Mouse (Mus musculus): Measurements from ENCODE around the gene Ssbp4. TPM values are rescaled to one million over a fixed set of nuclear protein-coding genes. Genes with fewer than 3 reads are reported as not detected.

Ssbp4 gene
- total and polyA plus RNA-seq, 2 experiments from 2014 or later = 57.3 to 107 TPM

- H3K9me3 ChIP-seq (replicated peaks; ENCODE audit: control insufficient read depth, low read length) = no peaks in the 10 kb centered on the region
- peaks cover 35% of the 10 kb centered on the region for H3K4me1 ChIP-seq (ENCODE audit: control insufficient read depth, insufficient read depth)
- DNase-seq (ENCODE audit: low spot score) (no peak), ATAC-seq (ENCODE audit: insufficient read depth, low read depth) (no peak)
- H3K9ac ChIP-seq (replicated peaks; ENCODE audit: low read depth, low read length) = no peak overlapping the region
- H3K4me3 ChIP-seq (ENCODE audit: low read depth, low read length) = no peak overlapping the region
- no peaks in the 10 kb centered on the region for H3K27me3 ChIP-seq (ENCODE audit: control insufficient read depth, insufficient read depth, low read length)
- TF ChIP-seq CTCF (IDR thresholded peaks at IDR 0.05; ENCODE audit: low read depth) (no peak), EP300 (IDR thresholded peaks at IDR 0.05; ENCODE audit: low read depth) (no peak)
- no peaks in the 10 kb centered on the region for H3K36me3 ChIP-seq (replicated peaks; ENCODE audit: control insufficient read depth, insufficient read depth, low read length)
- no peak overlapping the region for H3K4me2 ChIP-seq (ENCODE audit: low read depth, low read length)
- no peak overlapping the region for H3K27ac ChIP-seq (ENCODE audit: low read depth)
- WGBS = 70% methylated on average over 3 of the region's 3 CpGs
Measured at GRCm38 (mm10) chr8:70643019-70643418, 34.3 kb upstream of the Ssbp4 start.

- DNase-seq (ENCODE audit: low spot score) (no peak), ATAC-seq (ENCODE audit: insufficient read depth, low read depth) (no peak)
- TF ChIP-seq EP300 (IDR thresholded peaks at IDR 0.05; ENCODE audit: low read depth) = no peak
- no peak for TF ChIP-seq CTCF (IDR thresholded peaks at IDR 0.05; ENCODE audit: low read depth)
- Histone ChIP-seq H3K27ac (ENCODE audit: low read depth) (peak overlapping the region; percentile 30; the same call in 1 of the 2 replicates), H3K4me1 (ENCODE audit: control insufficient read depth, insufficient read depth) (peaks cover 20% of the 10 kb centered on the region), H3K4me3 (ENCODE audit: low read depth, low read length) (no peak overlapping the region), H3K36me3 (replicated peaks; ENCODE audit: control insufficient read depth, insufficient read depth, low read length) (no peaks in the 10 kb centered on the region), H3K9me3 (replicated peaks; ENCODE audit: control insufficient read depth, low read length) (no peaks in the 10 kb centered on the region), H3K4me2 (ENCODE audit: low read depth, low read length) (no peak overlapping the region), H3K27me3 (ENCODE audit: control insufficient read depth, insufficient read depth, low read length) (no peaks in the 10 kb centered on the region), H3K9ac (replicated peaks; ENCODE audit: low read depth, low read length) (no peak overlapping the region)
- 40% methylated on average over 9 of the region's 9 CpGs for WGBS
Measured at GRCm38 (mm10) chr8:70638752-70639151, 30.1 kb upstream of the Ssbp4 start.

- ATAC-seq (ENCODE audit: insufficient read depth, low read depth) (no peak), DNase-seq (ENCODE audit: low spot score) (no peak)
- no peaks in the 10 kb centered on the region for H3K27me3 ChIP-seq (ENCODE audit: control insufficient read depth, insufficient read depth, low read length)
- no peak overlapping the region for H3K4me2 ChIP-seq (ENCODE audit: low read depth, low read length)
- no peak overlapping the region for H3K27ac ChIP-seq (ENCODE audit: low read depth)
- no peak for TF ChIP-seq CTCF (IDR thresholded peaks at IDR 0.05; ENCODE audit: low read depth)
- no peak for TF ChIP-seq EP300 (IDR thresholded peaks at IDR 0.05; ENCODE audit: low read depth)
- H3K9ac ChIP-seq (replicated peaks; ENCODE audit: low read depth, low read length) = no peak overlapping the region
- no peaks in the 10 kb centered on the region for H3K36me3 ChIP-seq (replicated peaks; ENCODE audit: control insufficient read depth, insufficient read depth, low read length)
- H3K4me3 ChIP-seq (ENCODE audit: low read depth, low read length) = no peak overlapping the region
- 75% methylated on average over 8 of the region's 8 CpGs for WGBS
- no peaks in the 10 kb centered on the region for H3K9me3 ChIP-seq (replicated peaks; ENCODE audit: control insufficient read depth, low read length)
- H3K4me1 ChIP-seq (ENCODE audit: control insufficient read depth, insufficient read depth) = peaks cover 30% of the 10 kb centered on the region
Measured at GRCm38 (mm10) chr8:70636838-70637237, 28.2 kb upstream of the Ssbp4 start.

GRCm38 (mm10) chr8:70635527-70635926 is 26.9 kb upstream of the Ssbp4 start:
- H3K4me3 ChIP-seq (ENCODE audit: low read depth, low read length) = no peak overlapping the region
- H3K27ac ChIP-seq (ENCODE audit: low read depth) = no peak overlapping the region
- 77% methylated on average over 6 of the region's 6 CpGs for WGBS
- no peak overlapping the region for H3K4me2 ChIP-seq (ENCODE audit: low read depth, low read length)
- peaks cover 39% of the 10 kb centered on the region for H3K4me1 ChIP-seq (ENCODE audit: control insufficient read depth, insufficient read depth)
- no peak for TF ChIP-seq CTCF (IDR thresholded peaks at IDR 0.05; ENCODE audit: low read depth)
- no peak for TF ChIP-seq EP300 (IDR thresholded peaks at IDR 0.05; ENCODE audit: low read depth)
- DNase-seq (ENCODE audit: low spot score) = no peak
- no peak for ATAC-seq (ENCODE audit: insufficient read depth, low read depth)
- H3K27me3 ChIP-seq (ENCODE audit: control insufficient read depth, insufficient read depth, low read length) = no peaks in the 10 kb centered on the region
- H3K9me3 ChIP-seq (replicated peaks; ENCODE audit: control insufficient read depth, low read length) = no peaks in the 10 kb centered on the region
- no peak overlapping the region for H3K9ac ChIP-seq (replicated peaks; ENCODE audit: low read depth, low read length)
- H3K36me3 ChIP-seq (replicated peaks; ENCODE audit: control insufficient read depth, insufficient read depth, low read length) = no peaks in the 10 kb centered on the region

GRCm38 (mm10) chr8:70634066-70634465 is 25.4 kb upstream of the Ssbp4 start:
- H3K27ac ChIP-seq (ENCODE audit: low read depth) = peak overlapping the region; percentile 75
- no peaks in the 10 kb centered on the region for H3K9me3 ChIP-seq (replicated peaks; ENCODE audit: control insufficient read depth, low read length)
- H3K4me2 ChIP-seq (ENCODE audit: low read depth, low read length) = no peak overlapping the region
- TF ChIP-seq EP300 (IDR thresholded peaks at IDR 0.05; ENCODE audit: low read depth) (peak; percentile 89; the same call in 1 of the 2 replicates), CTCF (IDR thresholded peaks at IDR 0.05; ENCODE audit: low read depth) (no peak)
- H3K9ac ChIP-seq (replicated peaks; ENCODE audit: low read depth, low read length) = 0 out of 2 replicates have a peak overlapping the region, but pooled peaks have one; percentile 30
- no peaks in the 10 kb centered on the region for H3K36me3 ChIP-seq (replicated peaks; ENCODE audit: control insufficient read depth, insufficient read depth, low read length)
- no peaks in the 10 kb centered on the region for H3K27me3 ChIP-seq (ENCODE audit: control insufficient read depth, insufficient read depth, low read length)
- DNase-seq (ENCODE audit: low spot score) = peak; percentile 69
- 22% methylated on average over 6 of the region's 6 CpGs for WGBS
- peaks cover 41% of the 10 kb centered on the region for H3K4me1 ChIP-seq (ENCODE audit: control insufficient read depth, insufficient read depth)
- ATAC-seq (ENCODE audit: insufficient read depth, low read depth) = peak; percentile 52; the same call in 1 of the 2 replicates
- H3K4me3 ChIP-seq (ENCODE audit: low read depth, low read length) = no peak overlapping the region

- no peaks in the 10 kb centered on the region for H3K27me3 ChIP-seq (ENCODE audit: control insufficient read depth, insufficient read depth, low read length)
- H3K4me2 ChIP-seq (ENCODE audit: low read depth, low read length) = peak within 1 kb of the TSS; percentile 32; the same call in 1 of the 2 replicates
- H3K4me1 ChIP-seq (ENCODE audit: control insufficient read depth, insufficient read depth) = peaks cover 35% of the 10 kb centered on the region
- TF ChIP-seq EP300 (IDR thresholded peaks at IDR 0.05; ENCODE audit: low read depth) = no peak
- TF ChIP-seq CTCF (IDR thresholded peaks at IDR 0.05; ENCODE audit: low read depth) = no peak
- H3K4me3 ChIP-seq (ENCODE audit: low read depth, low read length) = 0 out of 2 replicates have a peak within 1 kb of the TSS, but pooled peaks have one; percentile 3
- H3K9ac ChIP-seq (replicated peaks; ENCODE audit: low read depth, low read length) = no peak within 1 kb of the TSS
- ATAC-seq (ENCODE audit: insufficient read depth, low read depth) (no peak), DNase-seq (ENCODE audit: low spot score) (no peak)
- no peaks in the 10 kb centered on the region for H3K9me3 ChIP-seq (replicated peaks; ENCODE audit: control insufficient read depth, low read length)
- no peaks in the 10 kb centered on the region for H3K36me3 ChIP-seq (replicated peaks; ENCODE audit: control insufficient read depth, insufficient read depth, low read length)
- WGBS = 91% methylated on average over 6 of the region's 6 CpGs
- H3K27ac ChIP-seq (ENCODE audit: low read depth) = peak within 1 kb of the TSS; percentile 75
Measured at GRCm38 (mm10) chr8:70632346-70632892, 23.7 kb upstream of the Ssbp4 start, which contains the start of gene Gdf15. Gdf15 (minus strand) TSS chr8:70632456.
